22 mouse cellular contexts compared by ENCODE assay signal in genomic region chr16:45789311-45789710, GRCm38 (mm10). TPM values are rescaled to one million over a fixed set of nuclear protein-coding genes. Genes with fewer than 3 reads are reported as not detected.
DNase-seq lines count a peak whose midpoint lies in the region; ATAC-seq and TF ChIP-seq lines count a peak whose summit lies in the region.
"Had no signal": no experiment of that assay in that cellular context is flagged by ENCODE, and none has a peak within 500 bp of the region (broad histone marks: within the 10 kb centered on the region; RNA-seq: fewer than 3 reads in every experiment).

No protein-coding gene starts in this region.

- H3K36me3 ChIP-seq in lung, embryonic 16.5 days (ENCODE audit: control insufficient read depth, insufficient read depth, low read length) = peaks cover 28% of the 10 kb centered on the region
- no peaks in the 10 kb centered on the region for H3K36me3 ChIP-seq in midbrain, embryonic 11.5 days (ENCODE audit: control insufficient read depth, insufficient read depth, low read length)
- H3K36me3 ChIP-seq in midbrain, embryonic 16.5 days (ENCODE audit: control insufficient read depth, insufficient read depth, low read length) = no peaks in the 10 kb centered on the region

- no peak overlapping the region for H3K4me2 ChIP-seq in lung, embryonic 16.5 days (ENCODE audit: low read depth, low read length)
- no peak overlapping the region for H3K4me2 ChIP-seq in midbrain, embryonic 11.5 days
- H3K4me2 ChIP-seq in midbrain, embryonic 16.5 days (ENCODE audit: low read length) = no peak overlapping the region
- H3K4me2 ChIP-seq: embryonic facial prominence, embryonic 13.5 days; embryonic facial prominence, embryonic 15.5 days; forebrain, embryonic 12.5 days had no signal

- TF ChIP-seq POLR2A in lung, adult 2 months (IDR thresholded peaks at IDR 0.05; ENCODE audit: borderline replicate concordance, extremely low read depth, low read depth, low read length) = no peak

- no peaks in the 10 kb centered on the region for H3K9me3 ChIP-seq in lung, embryonic 16.5 days (ENCODE audit: control insufficient read depth, low read length)
- no peaks in the 10 kb centered on the region for H3K9me3 ChIP-seq in midbrain, embryonic 11.5 days (ENCODE audit: control insufficient read depth, low read length)
- H3K9me3 ChIP-seq in midbrain, embryonic 16.5 days (replicated peaks; ENCODE audit: control insufficient read depth, low read length, poor library complexity, severe bottlenecking) = no peaks in the 10 kb centered on the region
- H3K9me3 ChIP-seq: embryonic facial prominence, embryonic 13.5 days; embryonic facial prominence, embryonic 15.5 days; forebrain, embryonic 10.5 days; forebrain, embryonic 12.5 days had no signal

- no peaks in the 10 kb centered on the region for H3K27me3 ChIP-seq in lung, embryonic 16.5 days (ENCODE audit: control insufficient read depth, insufficient read depth, low read depth, low read length)
- no peaks in the 10 kb centered on the region for H3K27me3 ChIP-seq in midbrain, embryonic 11.5 days (ENCODE audit: control insufficient read depth, insufficient read depth, low read length)
- no peaks in the 10 kb centered on the region for H3K27me3 ChIP-seq in midbrain, embryonic 16.5 days (ENCODE audit: control insufficient read depth, insufficient read depth, low read depth, low read length)
- H3K27me3 ChIP-seq: embryonic facial prominence, embryonic 13.5 days; embryonic facial prominence, embryonic 15.5 days; forebrain, embryonic 12.5 days had no signal

- no peak overlapping the region for H3K4me3 ChIP-seq in lung, embryonic 16.5 days (ENCODE audit: low read length)
- H3K4me3 ChIP-seq in lung, adult 2 months (replicated peaks; ENCODE audit: extremely low read depth, low read depth, low read length) = no peak overlapping the region
- no peak overlapping the region for H3K4me3 ChIP-seq in midbrain, embryonic 11.5 days (ENCODE audit: low read depth, low read length)
- H3K4me3 ChIP-seq in midbrain, embryonic 16.5 days (ENCODE audit: low read depth, low read length) = no peak overlapping the region
- H3K4me3 ChIP-seq: embryonic facial prominence, embryonic 13.5 days; embryonic facial prominence, embryonic 15.5 days; erythroblast, embryonic 14.5 days; forebrain, embryonic 10.5 days; forebrain, embryonic 12.5 days had no signal

- no peak for TF ChIP-seq CTCF in lung, adult 2 months (IDR thresholded peaks at IDR 0.05; ENCODE audit: insufficient read depth, low read length)

- H3K9ac ChIP-seq in lung, embryonic 16.5 days (ENCODE audit: low read length) = no peak overlapping the region
- no peak overlapping the region for H3K9ac ChIP-seq in midbrain, embryonic 11.5 days (ENCODE audit: low read length)
- H3K9ac ChIP-seq in midbrain, embryonic 16.5 days (ENCODE audit: low read depth, low read length) = no peak overlapping the region
- H3K9ac ChIP-seq: embryonic facial prominence, embryonic 13.5 days; embryonic facial prominence, embryonic 15.5 days; forebrain, embryonic 12.5 days had no signal

- H3K27ac ChIP-seq in lung, embryonic 16.5 days (ENCODE audit: low read length) = 0 out of 2 replicates have a peak overlapping the region, but pooled peaks have one; percentile 10
- no peak overlapping the region for H3K27ac ChIP-seq in midbrain, embryonic 11.5 days (ENCODE audit: low read depth, low read length)
- no peak overlapping the region for H3K27ac ChIP-seq in midbrain, embryonic 16.5 days (ENCODE audit: low read length)
- H3K27ac ChIP-seq: embryonic facial prominence, embryonic 13.5 days; embryonic facial prominence, embryonic 15.5 days; forebrain, embryonic 10.5 days; forebrain, embryonic 12.5 days had no signal

- ATAC-seq in lung, embryonic 16.5 days (ENCODE audit: low read depth) = no peak
- ATAC-seq in midbrain, embryonic 11.5 days (ENCODE audit: low FRiP score) = no peak
- no peak for ATAC-seq in midbrain, embryonic 16.5 days
- ATAC-seq: forebrain, embryonic 14.5 days had no signal

- 67% methylated on average over 2 of the region's 2 CpGs for WGBS in lung, embryonic 16.5 days
- 71% methylated on average over 2 of the region's 2 CpGs for WGBS in lung, adult 2 months
- 96% methylated on average over 2 of the region's 2 CpGs for WGBS in midbrain, embryonic 11.5 days
- WGBS in midbrain, embryonic 16.5 days = 72% methylated on average over 2 of the region's 2 CpGs

- H3K4me1 ChIP-seq in lung, embryonic 16.5 days (replicated peaks; ENCODE audit: control insufficient read depth, insufficient read depth, low read length) = no peaks in the 10 kb centered on the region; the same call in 1 of the 2 replicates
- H3K4me1 ChIP-seq in lung, adult 2 months (ENCODE audit: control insufficient read depth, insufficient read depth, low read length) = peaks cover 23% of the 10 kb centered on the region
- H3K4me1 ChIP-seq in midbrain, embryonic 11.5 days (ENCODE audit: control insufficient read depth, insufficient read depth, low read length) = no peaks in the 10 kb centered on the region
- no peaks in the 10 kb centered on the region for H3K4me1 ChIP-seq in midbrain, embryonic 16.5 days (ENCODE audit: control insufficient read depth, insufficient read depth, low read length)
- H3K4me1 ChIP-seq: embryonic facial prominence, embryonic 13.5 days; forebrain, embryonic 10.5 days; forebrain, embryonic 12.5 days had no signal

- DNase-seq in lung, adult 2 months = no peak
- DNase-seq in lung, postnatal 25 days (ENCODE audit: low spot score) = peak; percentile 41
- no peak for DNase-seq in lung, postnatal 4 days
- DNase-seq in midbrain, embryonic 11.5 days (ENCODE audit: low spot score, missing footprints) = peak; percentile 8
- DNase-seq: adrenal gland, adult 2 months; adrenal gland, postnatal 10 days; adrenal gland, postnatal 25 days; cerebellum, adult 11 months; cerebellum, adult 18-20 months; cerebellum, adult 8-10 months; cerebellum, adult 9-11 months; cerebellum, postnatal 14 days; cerebellum, postnatal 36 days; embryo, embryonic 11 days had no signal

RNA-seq across cellular contexts. Expression of gene Abhd10, which starts 46.6 kb away (rescaled TPM):
- polyA plus RNA-seq in lung, embryonic 16.5 days (2015; fragmentation: Nextera tagmentation; extraction: Ambion mirVana) = 31.9 and 37.0 TPM in 2 replicates
- 5.4 and 7.2 TPM in 2 replicates for polyA plus RNA-seq in lung, adult 2 months (2012; rRNA removed)
- 48.2 and 48.5 TPM in 2 replicates for polyA plus RNA-seq in midbrain, embryonic 11.5 days (2014; fragmentation: Nextera tagmentation; extraction: Ambion mirVana)
- polyA plus RNA-seq in midbrain, embryonic 16.5 days (2015; fragmentation: Nextera tagmentation; extraction: Ambion mirVana) = 42.3 and 42.6 TPM in 2 replicates

Comparison
In these comparisons a context has a peak if more than half of its experiments do, and no peak if none do; other contexts are left out.
1. DNase-seq: peak in lung, postnatal 25 days (single experiment) and midbrain, embryonic 11.5 days (single experiment); none in lung, adult 2 months (single experiment) and lung, postnatal 4 days (0 of 2).